Mouse (Mus musculus): ENCODE results near the gene Cyp2f2.

GRCm38 (mm10) chr7:27161744-27162143 lies 42.0 kb downstream of the Cyp2f2 start:
- no peak for TF ChIP-seq GATA1 (IDR thresholded peaks at IDR 0.05; ENCODE audit: borderline replicate concordance, low read length)
- no peak for TF ChIP-seq FLI1 (IDR thresholded peaks at IDR 0.05; ENCODE audit: low read length)

Data from megakaryocyte, embryonic 14.5 days (primary cell).